Mouse (Mus musculus) thymus, postnatal 10 days (tissue): ENCODE results near the gene Olfr955.

Experiments used
- DNase-seq, 2 experiments: peaks; one replicate each; pipeline ENCODE4 v3.0.0; 2021; ENCODE audit warnings: low spot score in 2 of 2

Gene Olfr955

GRCm38 (mm10) chr9:39471844-39472243, at the start of gene Olfr955:
Gene Olfr955 (minus strand): TSS chr9:39471944.
- no peak for DNase-seq

- no peak for DNase-seq
Observed at GRCm38 (mm10) chr9:39518595-39518994, 46.9 kb upstream of the Olfr955 start.

GRCm38 (mm10) chr9:39515531-39515930, 43.8 kb upstream of the Olfr955 start, which contains the start of gene Olfr957:
Gene Olfr957 (minus strand): TSS chr9:39515809.
- DNase-seq, result no peak

- DNase-seq, result no peak
Observed at GRCm38 (mm10) chr9:39509412-39509811, 37.7 kb upstream of the Olfr955 start.

- DNase-seq, result no peak
Observed at GRCm38 (mm10) chr9:39508998-39509397, 37.3 kb upstream of the Olfr955 start.

GRCm38 (mm10) chr9:39493895-39494294, 22.2 kb upstream of the Olfr955 start, which contains the start of gene Olfr44:
Gene Olfr44 (minus strand): TSS chr9:39493995.
- DNase-seq, result no peak

GRCm38 (mm10) chr9:39456401-39456800, 15.3 kb downstream of the Olfr955 start, which contains the start of gene Olfr954:
Gene Olfr954 (plus strand): TSS chr9:39456701.
- no peak for DNase-seq

- DNase-seq, result no peak
Observed at GRCm38 (mm10) chr9:39427048-39427447, 44.7 kb downstream of the Olfr955 start, which contains the start of gene Olfr952. Gene Olfr952 (minus strand): TSS chr9:39427148.
